Mouse (Mus musculus): Measurements from ENCODE around the gene Zfhx3.

Zfhx3 gene

DNA sequence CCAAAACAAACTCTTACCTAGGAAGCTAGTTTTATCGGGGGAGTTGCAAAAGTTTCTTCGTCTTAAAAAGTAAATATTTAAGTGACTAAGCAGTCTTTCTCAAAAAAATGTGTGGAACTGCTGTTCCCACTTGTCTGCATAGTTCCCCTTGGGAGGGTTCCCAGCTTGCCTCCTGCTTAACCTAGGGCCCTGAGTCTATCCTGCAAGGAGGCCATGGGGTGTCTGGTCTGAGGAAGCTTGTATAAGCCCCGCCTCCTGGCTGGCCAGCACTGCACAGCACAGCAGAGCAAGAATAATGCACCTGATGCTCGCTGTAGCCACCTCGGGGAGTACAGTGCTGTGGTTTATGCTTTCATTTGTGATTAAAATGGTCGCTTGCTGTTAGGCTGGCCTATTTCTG is 775.6 kb downstream of the Zfhx3 start:
- no peak for DNase-seq (ENCODE audit: low spot score in 2 of 2)

DNA sequence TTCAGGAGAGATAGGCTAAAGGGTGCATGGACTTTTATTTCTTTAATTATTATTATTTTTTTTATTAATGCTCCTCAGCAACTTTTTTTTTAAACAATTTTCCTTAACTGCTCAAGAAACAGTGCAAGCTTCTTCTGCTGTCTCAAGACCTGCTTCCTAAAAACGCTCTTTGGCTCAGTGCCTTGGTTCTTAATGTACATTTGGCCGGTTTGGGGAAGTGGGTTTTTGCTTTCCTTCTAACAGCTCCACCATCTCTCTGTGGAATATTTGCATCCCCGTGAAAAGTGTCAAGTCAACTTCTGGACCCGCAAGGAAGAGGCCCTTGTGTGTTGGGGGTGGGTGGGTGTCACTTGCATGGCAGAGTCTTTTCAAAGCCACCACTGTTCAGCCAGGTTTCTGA is 778.4 kb downstream of the Zfhx3 start:
- DNase-seq (ENCODE audit: low spot score in 2 of 2): no peak

DNA sequence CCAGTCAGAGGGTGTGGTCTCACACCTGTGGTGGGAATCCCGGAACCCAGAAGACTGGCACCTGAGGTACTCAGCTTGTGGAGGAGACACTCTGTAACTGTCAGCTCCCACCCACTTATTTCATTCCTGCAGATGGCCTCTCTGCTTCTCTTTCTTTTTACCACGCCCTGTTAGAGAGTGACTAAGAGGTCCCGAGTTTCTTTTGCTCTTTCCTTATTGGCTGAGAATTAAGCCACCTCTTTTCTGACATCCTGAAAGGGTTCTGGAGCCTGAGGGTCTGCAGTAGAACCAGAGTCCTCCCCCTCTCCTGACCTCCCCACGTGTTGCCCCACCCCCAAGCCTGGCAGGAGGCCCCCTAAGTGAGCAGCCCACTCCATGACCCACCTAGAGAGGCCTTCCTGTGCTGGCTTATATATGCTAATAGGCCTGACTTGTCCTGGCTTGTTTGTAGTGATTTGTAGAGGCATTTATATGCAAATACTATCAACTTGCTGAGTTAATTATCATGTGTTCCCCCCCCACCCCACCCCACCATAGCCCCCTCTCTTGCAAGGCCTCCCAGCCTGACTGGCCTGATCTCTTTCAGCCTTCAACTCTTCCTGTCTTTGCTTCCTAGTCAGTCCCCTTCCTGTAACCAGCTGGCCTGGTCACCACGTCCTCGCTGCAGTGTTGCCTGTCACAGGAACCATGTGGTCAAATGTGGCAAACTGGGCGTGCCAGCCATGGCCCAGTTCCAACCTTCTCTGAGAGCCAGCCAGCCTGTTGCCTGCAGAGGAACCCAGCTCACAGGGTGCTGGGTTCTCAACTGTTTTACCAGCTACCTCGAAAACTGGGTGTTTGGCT is 780.4 kb downstream of the Zfhx3 start:
- DNase-seq (ENCODE audit: low spot score in 2 of 2): peak; percentile 84 to 87

DNA sequence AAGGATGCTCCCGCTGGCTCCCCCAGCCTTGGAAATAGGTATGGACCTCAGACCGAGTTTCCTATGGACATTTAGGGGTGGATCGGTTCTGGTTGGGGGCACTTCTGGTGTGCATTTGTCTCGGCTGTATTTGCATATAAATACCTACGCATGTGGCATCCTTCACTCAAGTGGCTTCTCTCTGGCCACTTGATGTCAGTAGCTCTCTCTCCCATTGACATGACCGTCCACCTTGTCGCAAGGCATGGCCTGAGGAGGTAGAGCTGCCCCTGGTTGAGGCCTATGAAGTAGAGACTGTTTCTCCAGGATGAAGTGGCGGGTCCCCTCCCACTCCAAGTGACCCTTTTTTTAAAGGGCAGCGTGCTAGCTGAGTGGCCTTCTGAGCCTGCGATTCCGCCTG is 781.2 kb downstream of the Zfhx3 start:
- DNase-seq (ENCODE audit: low spot score in 2 of 2): no peak

DNA sequence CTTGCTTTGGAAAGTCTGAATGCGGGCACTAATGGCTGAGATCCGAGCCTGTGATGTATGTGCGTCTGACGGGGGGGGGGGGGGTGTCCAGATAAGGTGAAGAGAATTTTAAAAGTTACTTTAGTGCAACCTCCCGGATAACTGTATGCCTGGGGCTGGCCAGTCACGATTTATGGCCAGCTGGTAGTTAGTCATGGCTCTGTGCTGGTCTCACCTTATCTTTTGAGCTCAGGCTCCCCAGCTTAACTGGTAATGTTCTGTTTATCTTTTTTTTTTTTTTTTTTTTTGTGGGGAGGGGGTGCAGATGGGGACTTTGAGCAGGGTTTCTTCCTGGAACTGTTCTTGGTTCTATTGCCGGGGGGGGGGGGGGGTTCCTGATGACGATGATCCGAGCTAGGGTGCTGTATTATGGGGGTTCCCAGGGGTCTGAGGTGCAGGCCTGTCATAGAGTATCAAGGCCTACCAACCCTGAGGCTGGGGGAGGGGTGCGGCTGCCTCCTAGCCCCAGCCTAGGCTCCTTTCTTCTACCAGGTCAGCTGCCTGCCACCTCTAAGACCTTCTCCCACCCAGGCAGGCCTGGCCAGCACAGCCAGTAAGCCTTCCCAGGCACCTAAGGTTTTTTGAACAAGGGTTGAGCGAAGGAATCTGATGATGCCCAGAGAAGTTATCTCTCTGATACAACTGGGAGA is 782.5 kb downstream of the Zfhx3 start:
- DNase-seq (ENCODE audit: low spot score in 2 of 2): no peak

DNA sequence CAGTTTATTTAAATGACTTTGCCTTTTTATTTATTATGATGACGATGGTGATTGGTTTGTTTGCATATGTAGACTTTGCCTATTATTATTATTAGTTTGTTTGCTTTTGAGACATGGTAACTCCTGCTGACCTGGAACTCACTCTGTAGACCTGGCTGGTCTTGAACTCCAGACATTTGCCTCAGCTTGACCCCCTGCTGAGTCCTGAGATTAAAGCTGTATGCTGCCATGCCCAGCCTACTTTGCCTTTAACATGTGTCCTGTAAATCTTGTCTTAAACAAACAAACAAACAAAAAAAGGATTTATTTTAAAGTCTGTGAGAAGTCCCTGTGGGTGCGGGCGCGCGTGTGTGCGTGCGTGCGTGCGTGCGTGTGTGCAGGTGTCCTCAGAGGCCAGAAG is 783.2 kb downstream of the Zfhx3 start:
- no peak for DNase-seq (ENCODE audit: low spot score in 2 of 2)

DNA sequence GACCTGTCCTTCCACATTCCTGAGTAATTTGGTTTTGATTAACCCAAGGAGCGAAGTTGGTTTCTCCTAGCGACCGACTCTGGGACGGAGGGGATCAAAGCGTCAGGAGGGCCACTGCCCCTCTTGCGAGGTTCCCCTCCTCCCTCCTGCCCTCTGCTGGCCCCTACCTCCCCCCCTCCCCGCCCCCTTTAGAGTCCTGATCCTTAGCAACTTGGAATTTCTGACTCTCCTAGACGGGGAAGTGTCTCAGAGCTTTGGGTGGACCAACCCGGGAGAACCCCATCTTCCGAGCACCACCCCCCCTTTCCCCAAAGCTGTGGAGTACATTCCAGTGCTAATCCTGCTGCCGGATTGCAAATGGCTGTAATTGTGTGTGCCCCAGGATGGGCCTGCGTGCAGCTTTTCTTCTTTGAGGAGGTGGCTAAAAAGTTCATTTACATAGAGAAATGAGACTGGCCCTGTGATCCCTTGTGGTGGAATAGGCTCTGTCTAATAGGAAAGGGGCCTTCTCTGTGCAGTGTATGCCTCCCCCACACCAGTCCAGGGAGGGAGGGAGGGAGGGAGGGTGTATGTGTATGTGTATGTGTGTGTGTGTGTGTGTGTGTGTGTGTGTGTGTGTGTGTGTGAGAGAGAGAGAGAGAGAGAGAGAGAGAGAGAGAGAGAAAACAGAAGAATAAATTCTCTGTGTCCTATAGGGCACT is 784.2 kb downstream of the Zfhx3 start:
- no peak for DNase-seq (ENCODE audit: low spot score in 2 of 2)

DNA sequence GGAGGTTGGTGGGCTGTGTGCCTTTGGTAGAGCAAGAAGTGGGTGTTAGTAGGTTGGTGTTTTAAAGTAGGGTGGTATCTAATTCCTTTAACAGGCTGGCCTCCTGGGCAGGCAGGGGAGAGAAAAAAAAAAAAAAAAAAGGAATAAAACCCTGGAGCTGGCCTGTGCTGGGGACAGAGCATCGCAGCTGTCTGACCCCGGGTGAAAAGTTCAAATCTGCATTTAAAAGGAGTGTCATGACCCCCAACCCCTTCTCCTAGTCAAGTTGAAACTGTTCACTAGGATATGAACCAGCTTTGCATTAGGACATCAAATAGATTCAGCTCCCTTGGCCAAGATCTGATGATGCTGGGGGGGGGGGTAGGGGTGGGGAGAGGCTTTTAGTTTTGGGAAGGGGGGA is 786.7 kb downstream of the Zfhx3 start:
- no peak for DNase-seq (ENCODE audit: low spot score in 2 of 2)

DNA sequence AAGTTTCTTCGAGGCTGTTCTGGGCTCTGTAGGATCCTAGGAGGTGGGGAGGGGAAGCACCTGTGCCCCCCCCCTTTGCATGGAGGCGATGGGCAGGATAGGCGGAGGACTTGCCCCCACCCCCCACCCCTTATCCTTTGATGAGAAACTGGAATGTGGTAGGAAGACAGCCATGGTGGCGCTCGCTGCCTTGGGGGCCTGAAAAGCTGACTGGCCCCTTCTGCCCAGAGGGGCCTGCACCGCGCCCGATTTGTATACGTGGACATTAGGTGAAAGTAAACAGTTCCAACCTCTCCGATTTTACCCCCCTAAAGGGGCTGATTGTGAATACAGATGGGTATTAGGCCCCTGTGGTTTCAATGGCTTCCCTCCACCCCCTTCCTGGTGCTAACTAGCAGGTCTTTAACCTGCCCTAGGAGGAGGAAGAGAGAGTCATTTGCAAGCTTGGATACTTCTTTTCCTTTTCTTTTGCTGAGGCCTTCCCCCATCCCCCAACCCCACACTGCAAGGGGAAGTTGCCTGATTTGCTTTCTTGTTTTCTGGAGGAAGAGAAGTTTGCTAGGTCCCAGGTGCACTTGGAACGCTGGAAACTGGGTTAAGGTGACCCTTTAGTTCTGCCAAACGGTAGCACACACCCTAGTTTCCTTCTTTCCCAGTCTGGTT is 787.4 kb downstream of the Zfhx3 start:
- DNase-seq (ENCODE audit: low spot score in 2 of 2): no peak

DNA sequence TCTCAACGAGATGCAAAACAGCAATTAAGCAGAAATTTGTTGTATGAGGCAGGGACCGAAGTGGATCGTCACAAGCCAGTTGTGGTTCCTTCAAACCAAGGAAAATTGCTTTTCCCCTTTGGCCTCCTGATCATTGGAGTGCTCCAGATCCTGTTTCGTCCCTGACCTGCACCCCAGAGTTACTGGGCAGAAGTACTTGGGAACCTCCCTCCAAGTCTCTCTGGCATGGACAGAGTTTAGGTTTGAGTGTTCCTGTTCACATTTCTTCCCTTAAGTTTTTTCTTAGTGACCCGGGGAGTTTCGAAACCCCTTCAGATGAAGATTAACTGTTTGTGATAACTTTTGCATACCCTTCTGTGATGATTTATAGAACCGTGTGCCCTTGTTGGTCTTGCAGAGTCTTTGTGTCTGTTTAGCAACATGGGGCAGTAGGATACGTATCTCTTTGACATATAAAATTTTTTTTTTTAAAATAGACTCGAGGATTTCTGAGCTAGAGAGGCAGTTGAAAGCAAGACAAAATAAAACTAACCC is 788.5 kb downstream of the Zfhx3 start:
- no peak for DNase-seq (ENCODE audit: low spot score in 2 of 2)

DNA sequence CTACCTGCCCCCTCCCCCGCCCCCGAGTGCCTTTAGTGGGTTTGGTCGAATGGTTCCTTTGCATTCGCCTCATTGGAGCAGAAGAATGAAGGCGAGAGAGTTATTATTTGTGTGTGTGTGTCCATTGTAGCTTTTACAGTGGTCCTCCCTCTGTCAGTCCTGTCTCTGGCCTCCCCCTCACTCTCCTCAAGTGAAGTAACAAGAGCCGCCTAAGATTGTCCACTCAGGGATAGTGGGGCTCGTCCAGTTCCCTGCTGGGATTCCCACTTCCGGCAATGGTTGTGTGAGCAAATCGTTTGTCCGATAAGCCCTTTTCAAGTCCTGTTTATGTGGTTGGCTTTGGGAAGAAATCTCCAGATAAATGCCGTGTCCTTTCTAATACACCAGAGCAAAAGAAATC is 790.1 kb downstream of the Zfhx3 start:
- DNase-seq (ENCODE audit: low spot score in 2 of 2): no peak

DNA sequence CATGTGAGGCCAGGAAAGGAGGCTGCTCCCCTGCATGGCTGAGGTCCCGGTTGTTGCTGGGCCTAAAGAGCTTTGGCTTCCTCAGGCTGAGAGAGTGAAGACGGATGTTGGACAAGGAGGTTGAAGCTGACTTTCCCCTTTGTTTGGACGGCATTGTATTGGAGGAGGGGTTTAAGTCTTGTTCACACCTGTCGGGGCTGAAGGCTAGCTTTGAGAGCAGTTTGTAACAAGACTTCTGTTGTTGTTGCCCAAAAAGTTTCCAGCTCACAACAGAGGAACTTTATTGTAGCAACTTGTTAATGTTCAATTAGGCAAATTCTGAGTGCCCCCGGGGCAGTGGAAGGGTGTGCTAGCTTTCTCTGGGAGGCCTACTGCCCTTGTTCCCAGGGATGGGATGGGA is 790.9 kb downstream of the Zfhx3 start:
- no peak for DNase-seq (ENCODE audit: low spot score in 2 of 2)

DNA sequence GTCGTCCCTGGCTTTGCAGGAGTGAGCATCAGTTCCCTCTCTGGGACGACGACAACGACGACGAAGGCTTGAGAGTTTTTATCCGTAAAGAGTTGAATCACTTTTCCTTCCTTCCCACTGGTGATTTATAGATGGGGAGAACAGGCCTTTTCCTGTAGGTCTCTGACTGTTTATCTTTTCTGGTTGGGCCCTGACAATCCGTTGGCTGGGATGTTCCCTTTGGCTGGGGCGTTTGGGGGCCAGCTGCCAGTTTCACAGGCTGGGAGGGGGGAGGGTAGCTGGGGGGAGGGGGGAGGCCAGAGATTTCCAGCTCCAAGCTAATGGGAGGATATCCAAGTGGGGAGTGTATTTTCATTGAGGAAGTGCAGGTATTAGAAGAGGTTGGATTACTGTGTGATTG is 794.0 kb downstream of the Zfhx3 start:
- no peak for DNase-seq (ENCODE audit: low spot score in 2 of 2)

DNA sequence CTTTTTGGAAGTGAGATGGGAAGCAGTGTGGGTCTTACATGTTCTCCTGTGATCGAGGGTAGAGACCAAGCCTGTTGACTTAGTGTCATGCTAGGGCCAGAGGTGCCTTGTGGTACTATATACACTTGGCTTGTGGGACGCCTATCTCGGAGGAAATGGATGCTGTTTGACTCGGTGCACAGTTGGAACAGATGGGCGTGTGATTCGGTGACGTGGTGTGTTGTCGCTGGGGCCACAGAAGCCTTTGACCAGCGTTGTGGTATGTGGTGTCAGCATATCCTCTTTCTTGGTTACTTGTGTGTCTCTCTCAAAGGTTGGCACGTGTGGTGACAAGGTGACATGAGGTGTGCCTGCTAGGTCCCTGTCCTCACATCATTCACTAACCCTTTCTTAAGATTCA is 795.7 kb downstream of the Zfhx3 start:
- no peak for DNase-seq (ENCODE audit: low spot score in 2 of 2)

DNA sequence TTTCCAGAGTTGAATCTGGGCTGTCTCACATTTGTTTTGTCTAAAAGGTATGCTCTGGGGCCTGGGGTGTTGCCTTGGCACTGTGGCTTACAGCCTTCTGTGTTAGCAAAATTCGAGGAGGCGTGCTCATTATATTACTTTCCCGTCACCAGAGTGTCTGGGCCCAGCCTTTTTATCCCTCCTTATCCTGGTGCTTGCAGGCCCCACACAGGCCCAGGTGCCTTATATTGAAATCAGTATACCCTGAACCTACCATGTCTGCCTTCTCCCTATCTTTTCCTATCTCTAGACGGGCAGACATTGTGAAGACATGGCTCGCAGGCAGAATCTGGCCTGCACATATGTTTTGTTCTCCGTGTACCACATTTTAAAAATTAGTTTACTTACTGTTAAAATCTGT is 797.1 kb downstream of the Zfhx3 start:
- DNase-seq (ENCODE audit: low spot score in 2 of 2): no peak

DNA sequence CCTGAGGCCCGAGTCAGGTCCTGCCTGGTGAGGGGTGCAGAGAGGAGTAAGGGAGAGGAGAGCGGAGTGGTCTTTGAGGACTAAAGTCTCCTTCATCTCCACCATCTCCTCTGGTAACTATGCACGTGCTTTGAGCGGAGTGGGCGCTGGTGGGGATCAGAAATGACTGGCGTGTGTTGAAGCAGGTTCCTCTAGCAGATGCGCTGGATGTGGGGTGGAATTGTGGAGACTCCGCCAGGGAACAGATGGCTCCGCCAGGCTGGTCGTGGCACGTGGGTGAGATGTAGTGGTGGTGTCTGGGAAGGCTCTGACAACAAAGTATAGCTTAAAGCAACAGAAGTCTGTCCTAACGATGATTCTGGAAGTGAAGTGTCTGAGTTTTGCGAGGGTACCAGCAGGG is 798.0 kb downstream of the Zfhx3 start:
- no peak for DNase-seq (ENCODE audit: low spot score in 2 of 2)

DNA sequence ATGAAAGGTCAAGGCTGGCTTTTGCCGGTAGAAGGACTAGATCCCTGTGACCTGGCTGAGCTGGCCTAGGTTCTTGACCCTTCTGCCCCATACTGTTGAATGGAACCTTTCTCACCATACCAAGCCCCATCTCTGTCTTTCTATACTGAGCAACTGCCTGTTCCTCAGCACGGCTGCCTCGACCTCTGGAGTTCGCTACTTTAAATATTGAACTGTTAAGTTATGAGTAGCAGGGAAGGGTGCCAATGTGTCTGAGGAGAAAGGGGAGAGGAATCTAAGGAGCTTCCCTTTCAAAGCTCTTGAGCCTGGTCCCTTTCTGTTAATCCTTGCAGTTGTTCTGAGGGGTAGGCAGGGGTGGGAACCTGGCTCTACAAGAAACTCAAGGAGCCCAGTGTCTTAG is 799.2 kb downstream of the Zfhx3 start:
- no peak for DNase-seq (ENCODE audit: low spot score in 2 of 2)

DNA sequence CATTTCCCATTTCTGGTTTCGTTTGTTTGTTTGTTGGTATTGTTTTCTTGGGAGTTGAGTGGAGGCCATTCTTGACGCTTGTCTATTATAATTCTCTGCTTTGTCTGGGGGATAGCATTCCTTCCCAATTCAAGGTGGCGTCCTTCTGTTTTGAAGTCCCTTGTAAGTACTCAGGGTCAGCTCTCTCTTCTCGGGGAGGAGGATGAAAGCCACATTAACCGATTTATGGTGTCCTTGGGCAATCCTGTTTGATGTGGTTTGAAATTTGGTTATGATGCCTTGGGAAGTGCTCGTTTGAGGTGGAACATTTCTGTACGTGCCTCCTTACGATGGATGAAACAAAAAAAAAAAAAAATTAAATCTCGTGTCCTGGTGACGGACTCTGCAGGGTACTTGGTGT is 800.0 kb downstream of the Zfhx3 start:
- no peak for DNase-seq (ENCODE audit: low spot score in 2 of 2)

DNA sequence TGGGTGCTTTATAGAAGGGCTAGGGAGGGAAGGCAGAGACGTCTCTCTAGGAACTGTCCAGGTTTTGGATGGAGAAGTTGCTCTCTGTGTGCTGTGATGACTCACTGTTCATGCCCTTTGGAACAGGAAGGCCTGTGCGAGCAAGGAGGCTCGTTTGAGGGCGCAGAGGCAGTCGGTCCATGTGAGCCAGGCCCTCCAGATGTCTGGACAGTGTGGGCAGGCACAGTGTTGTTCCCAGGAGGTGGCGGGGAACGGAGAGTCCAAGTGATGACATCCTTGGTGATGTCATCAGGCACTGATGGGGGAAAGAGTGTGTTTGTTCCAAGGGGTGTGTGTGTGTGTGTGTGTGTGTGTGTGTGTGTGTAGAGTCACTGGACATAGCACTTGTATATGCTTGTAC is 800.8 kb downstream of the Zfhx3 start:
- peak; percentile 64 to 66 for DNase-seq (ENCODE audit: low spot score in 2 of 2)

DNA sequence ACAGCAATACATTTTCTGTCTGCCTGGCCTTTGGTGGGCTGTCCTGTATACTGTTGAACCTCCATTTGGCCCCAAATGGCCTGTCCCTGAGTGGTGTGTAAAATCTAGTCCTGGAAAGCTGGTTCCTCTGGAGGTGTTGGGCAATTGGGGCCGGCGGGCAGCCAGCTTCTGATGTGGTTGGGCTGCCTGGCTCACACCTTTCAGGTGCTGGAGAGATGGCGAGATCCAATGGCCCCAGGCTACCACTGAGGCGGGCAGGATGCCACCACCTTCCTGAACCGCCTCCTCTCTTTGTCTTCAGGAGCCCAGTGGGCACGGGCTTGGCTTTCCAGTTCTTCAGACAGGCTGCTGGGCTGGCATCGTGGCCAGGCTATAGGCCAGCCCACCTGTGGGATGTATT is 803.1 kb downstream of the Zfhx3 start:
- no peak for DNase-seq (ENCODE audit: low spot score in 2 of 2)

DNA sequence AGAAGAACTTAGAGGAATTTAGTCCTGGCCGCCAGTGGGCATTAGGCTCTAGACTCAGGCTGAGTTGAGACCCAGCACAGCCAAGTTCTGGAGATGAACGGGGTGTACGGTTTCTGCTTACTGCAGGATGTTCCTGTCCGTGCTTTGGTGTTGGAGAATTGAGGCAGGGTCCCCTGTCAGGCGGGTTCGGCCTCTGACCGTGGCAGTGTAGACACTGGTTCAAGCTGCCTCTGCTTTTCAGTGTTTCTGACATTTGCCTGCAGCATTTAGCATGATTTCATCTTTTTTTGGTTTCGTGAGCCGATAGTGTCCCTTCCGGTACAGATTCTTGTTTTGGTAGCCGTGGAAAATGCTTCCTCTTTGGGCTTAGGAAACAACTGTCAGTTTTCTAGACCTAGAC is 805.7 kb downstream of the Zfhx3 start:
- DNase-seq (ENCODE audit: low spot score in 2 of 2): peak in 1 of 2 experiments; percentile 36

DNA sequence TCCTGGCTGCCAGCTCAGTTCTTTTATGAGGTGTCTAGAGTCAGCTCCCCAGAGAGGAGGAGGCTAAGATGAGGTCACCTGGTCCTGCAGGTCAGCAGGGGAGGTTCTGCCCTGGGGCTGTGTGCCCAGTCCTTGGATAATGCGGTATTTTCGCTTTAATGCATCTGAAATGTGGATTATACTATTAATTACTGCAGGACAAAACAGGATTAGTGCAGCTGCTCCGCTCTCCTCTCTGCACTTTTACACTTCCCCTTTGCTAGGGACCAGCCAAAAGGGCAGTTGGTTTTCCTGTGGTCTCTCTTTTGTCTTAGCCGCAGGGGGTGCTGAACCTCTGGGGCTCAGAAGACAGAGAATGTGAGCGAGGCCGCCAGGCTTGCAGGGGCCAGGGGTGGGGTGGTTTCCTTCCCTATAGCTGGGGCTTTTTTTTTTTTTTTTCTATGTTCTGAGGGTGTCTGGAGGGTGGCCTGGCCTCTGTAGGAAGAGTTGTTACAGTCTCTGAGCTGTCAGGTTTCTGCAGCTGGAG is 806.5 kb downstream of the Zfhx3 start:
- peak; percentile 17 to 67 for DNase-seq (ENCODE audit: low spot score in 2 of 2)

Measured in heart, adult 9 months (tissue).